Mouse (Mus musculus) CH12.LX (cell line): ENCODE measurements around the gene Ifi27.
"Not testable (repeated sequence)": the region's sequence is repeated elsewhere in the genome, so short reads cannot be mapped to it uniquely, and the experiment has no call there.

Source experiments
- CTCF ChIP-seq, 2 experiments: IDR thresholded peaks in 1 of 2; conservative IDR thresholded peaks in 1 of 2; 2 replicates each; pipeline ENCODE4 v1.5.1; 2011 to 2012; ENCODE audit warnings: low read depth in 2 of 2, low read length in 2 of 2, improper control_type of control experiment in 1 of 2, inconsistent platforms in 1 of 2, mild to moderate bottlenecking in 1 of 2, moderate library complexity in 1 of 2
- EP300 ChIP-seq: IDR thresholded peaks from 2 replicates; pipeline ENCODE4 v1.6.1; 2011; ENCODE audit warnings: low read length, improper control_type of control experiment

- not testable (repeated sequence) for TF ChIP-seq EP300; CTCF (conservative IDR thresholded peaks at IDR 0.05 in 1 of 2, IDR thresholded peaks at IDR 0.05 in 1 of 2; ENCODE audit: low read depth in 2 of 2, low read length in 2 of 2)
These were observed 50.4 kb downstream of the Ifi27 start for GRCm38 (mm10) chr12:103484200-103484972.
